Mouse (Mus musculus) lung, postnatal 0 days (tissue): ENCODE data around the gene Ndufs4.

Source experiments
- CTCF ChIP-seq: IDR thresholded peaks from 2 replicates; pipeline ENCODE4 v1.5.1; 2016; ENCODE audit warnings: antibody characterized with exemption, mild to moderate bottlenecking
- EP300 ChIP-seq: IDR thresholded peaks from 2 replicates; pipeline ENCODE4 v1.6.1; 2016; ENCODE audit warnings: antibody characterized with exemption, mild to moderate bottlenecking, control low read depth

DNA sequence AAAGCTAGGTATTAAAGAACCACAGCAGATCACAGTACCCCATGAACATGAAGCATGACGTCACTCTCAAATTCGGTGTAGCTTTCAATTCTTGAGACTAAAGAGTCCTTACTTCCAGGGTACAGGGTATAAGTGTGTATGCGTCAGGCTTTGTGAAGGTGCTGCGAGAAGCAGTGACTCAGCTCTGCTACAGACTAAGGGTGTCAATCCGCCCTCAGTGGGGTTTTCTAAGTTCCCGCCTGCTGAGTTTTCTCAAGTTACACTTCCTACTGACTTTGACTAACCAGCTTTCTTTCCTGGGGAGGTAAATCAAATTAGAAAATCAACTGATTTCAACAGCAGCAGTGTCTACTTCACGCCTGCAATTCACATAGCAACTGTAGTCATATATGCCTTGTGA is 83.4 kb downstream of the Ndufs4 start:
- TF ChIP-seq CTCF = no peak
- no peak for TF ChIP-seq EP300
